Mouse (Mus musculus): Measurements from ENCODE around the gene Sec24b.

DNA sequence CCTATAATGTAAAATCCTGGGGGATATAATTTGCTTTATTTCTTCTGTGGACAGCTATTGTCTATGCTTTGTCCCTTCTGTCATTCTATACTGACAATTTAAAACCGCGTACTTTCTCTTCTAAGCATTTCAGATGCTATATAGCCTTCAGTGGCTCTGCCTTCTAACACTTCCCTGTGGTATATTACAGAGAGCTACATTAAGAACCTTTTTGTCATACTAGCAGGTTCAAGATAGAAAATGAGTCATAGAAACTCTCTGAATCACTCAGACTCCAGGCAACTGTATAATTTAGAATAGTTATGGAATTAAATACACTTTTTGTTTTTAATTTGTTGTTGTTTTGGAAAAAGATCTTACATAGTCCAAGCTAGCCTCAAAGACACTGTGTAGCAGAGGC is 120.6 kb downstream of the Sec24b start:
- TF ChIP-seq EP300 (IDR thresholded peaks at IDR 0.05; ENCODE audit: low read depth) (no peak), CTCF (IDR thresholded peaks at IDR 0.05; ENCODE audit: low read depth) (no peak)
